Mouse (Mus musculus) ES-E14 (cell line): ENCODE data around the gene Ccdc28b.

Experiments
- CHD2 ChIP-seq: IDR thresholded peaks from 2 replicates; pipeline ENCODE4 v1.6.1; 2014; ENCODE audit warnings: mild to moderate bottlenecking, low read depth, low read length, inconsistent platforms
- HCFC1 ChIP-seq: IDR thresholded peaks from 2 replicates; pipeline ENCODE4 v1.6.1; 2012; ENCODE audit warnings: low read length, inconsistent platforms, borderline replicate concordance; ENCODE audit not compliant: insufficient read depth
- MAFK ChIP-seq: IDR thresholded peaks from 2 replicates; pipeline ENCODE4 v1.6.1; 2014; ENCODE audit warnings: mild to moderate bottlenecking, low read depth, low read length, inconsistent platforms; ENCODE audit not compliant: insufficient read depth
- ZC3H11A ChIP-seq: IDR thresholded peaks from 2 replicates; pipeline ENCODE4 v1.6.1; 2012; ENCODE audit warnings: low read depth, mild to moderate bottlenecking, inconsistent platforms, low read length, borderline replicate concordance
- ZNF384 ChIP-seq: IDR thresholded peaks from 2 replicates; pipeline ENCODE4 v1.6.1; 2012; ENCODE audit warnings: low read depth, low read length, inconsistent platforms

GRCm38 (mm10) chr4:129610026-129610425 is 13.7 kb downstream of the Ccdc28b start:
- TF ChIP-seq ZNF384: no peak
- TF ChIP-seq MAFK: no peak
- no peak for TF ChIP-seq CHD2
- TF ChIP-seq ZC3H11A: no peak
- TF ChIP-seq HCFC1: no peak
